Mouse (Mus musculus) Patski (cell line): ENCODE data around the gene Nrl. TPM values are rescaled to one million over a fixed set of nuclear protein-coding genes. Genes with fewer than 3 reads are reported as not detected.

Experiments
- ATAC-seq: fragments of 100-300 bp; one replicate; pipeline ENCODE4 v1.8.0; 2021
- CTCF ChIA-PET: fragments of 350-600 bp; sonication (Branson Sonifier 250); formaldehyde crosslinking; loops from one replicate; lab custom pipeline; 2022; ENCODE audit warnings: inconsistent platforms; lab: Charles Lee
- POLR2A ChIA-PET: fragments of 350-600 bp; sonication (Branson Sonifier 250); formaldehyde crosslinking; loops from one replicate; lab custom pipeline; 2022; ENCODE audit warnings: antibody characterized with exemption, inconsistent platforms; lab: Charles Lee
- DNase-seq: peaks from one replicate; pipeline ENCODE4 v3.0.0-alpha.2; 2011; ENCODE audit warnings: low read depth, low spot score
- H3K27me3 ChIP-seq: fragments of 371-371 bp; one replicate; pipeline ENCODE4 v1.5.1; 2021
- CTCF ChIP-seq: fragments of 100-300 bp; IDR thresholded peaks from one replicate; pipeline ENCODE4 v1.5.1; 2021
- in situ Hi-C: fragments of 300-500 bp; cut with MboI; formaldehyde crosslinking; loops from 3 replicates; pipeline ENCODE4 v1.11.1; 2018; ENCODE audit warnings: low pct_unique_long_range_greater_than_20kb, mixed read lengths
- polyA plus RNA-seq: library from polyadenylated mRNA; unstranded; gene quantifications from one replicate; pipeline ENCODE4 v1.2.3, GENCODE M21; 2021

The Nrl gene
- polyA plus RNA-seq, 1 experiment from 2014 or later: not detected

DNA sequence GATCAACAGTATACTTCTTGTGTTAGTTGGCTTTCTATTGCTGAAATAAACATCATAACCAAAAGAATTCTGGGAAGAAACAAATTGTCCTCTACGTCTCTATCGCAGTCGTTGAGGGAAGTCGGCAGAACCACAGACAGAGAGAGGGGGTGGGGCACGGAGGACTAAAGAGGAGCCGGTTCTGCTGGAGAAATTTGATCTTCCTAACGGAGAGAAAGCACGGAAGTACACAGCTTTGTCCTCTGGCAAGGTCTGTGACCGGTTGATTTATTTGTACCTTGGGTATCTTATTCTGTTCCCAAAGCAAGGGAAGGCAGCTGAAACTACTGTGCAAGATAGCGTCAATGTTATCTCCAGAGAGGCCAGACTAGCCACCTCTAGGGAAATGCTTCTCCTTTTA, 54.0 kb downstream of the Nrl start:
- POLR2A ChIA-PET: no interaction called here
- TF ChIP-seq CTCF: no peak
- in situ Hi-C loops: no loop called here
- CTCF ChIA-PET: no interaction called here
- ATAC-seq (no peak), DNase-seq (no peak)
- peaks cover 23% of the 10 kb centered on the region for H3K27me3 ChIP-seq

- DNase-seq: no peak
- no peak for TF ChIP-seq CTCF
- ChIA-PET CTCF (interaction anchor here (4.2 kb wide), 1 partner anchor 9 kb away, joined by 27 read pairs; the partner anchor contains the start of gene Dhrs4), POLR2A (no interaction called here)
- ATAC-seq: no peak
- peaks cover 23% of the 10 kb centered on the region for H3K27me3 ChIP-seq
- in situ Hi-C loops: no loop called here
These were observed 55.0 kb downstream of the Nrl start for GRCm38 (mm10) chr14:55469821-55470220.

- POLR2A ChIA-PET: interaction anchor here (1.0 kb wide), 1 partner anchor 9 kb away, joined by 3 read pairs; no protein-coding TSS in a partner anchor
- in situ Hi-C loops: no loop called here
- TF ChIP-seq CTCF: no peak
- DNase-seq (no peak), ATAC-seq (peak; percentile 69)
- peaks cover 23% of the 10 kb centered on the region for H3K27me3 ChIP-seq
- CTCF ChIA-PET: interaction anchor here (0.9 to 4.2 kb wide), 2 partner anchors 10 to 30 kb away, joined by 3 to 27 read pairs; partner anchors contain the start of gene Dhrs4
These were observed 55.7 kb downstream of the Nrl start for GRCm38 (mm10) chr14:55469041-55469440.

Other genes with a start within 250 kb of the Nrl start
- gene Dhrs4, start 46.2 kb downstream of the Nrl start, polyA plus RNA-seq: 71.3 TPM
- gene Carmil3, start 34.3 kb downstream of the Nrl start, polyA plus RNA-seq: 2.6 TPM
- gene Cpne6, start 14.5 kb downstream of the Nrl start, polyA plus RNA-seq: not detected
- gene Pck2, start 15.3 kb upstream of the Nrl start, polyA plus RNA-seq: 109 TPM
- gene Dcaf11, start 35.0 kb upstream of the Nrl start, polyA plus RNA-seq: 71.7 TPM
- 4.7 TPM for gene A730061H03Rik, start 35.4 kb upstream of the Nrl start, polyA plus RNA-seq
- gene Fitm1, start 50.6 kb upstream of the Nrl start, polyA plus RNA-seq: not detected
- 243 TPM for gene Psme1, start 53.1 kb upstream of the Nrl start, polyA plus RNA-seq
- gene Emc9, start 60.3 kb upstream of the Nrl start, polyA plus RNA-seq: 7.3 TPM
- 177 TPM for gene Psme2, start 66.1 kb upstream of the Nrl start, polyA plus RNA-seq
- 28.0 TPM for gene Rnf31, start 66.7 kb upstream of the Nrl start, polyA plus RNA-seq
- 24.2 TPM for gene Irf9, start 78.6 kb upstream of the Nrl start, polyA plus RNA-seq
- not detected for gene Rec8, start 93.1 kb upstream of the Nrl start, polyA plus RNA-seq
- 116 TPM for gene Ipo4, start 111.0 kb upstream of the Nrl start, polyA plus RNA-seq
- gene Gm49378, start 112.9 kb upstream of the Nrl start, polyA plus RNA-seq: 1.5 TPM
- gene Tm9sf1, start 118.8 kb upstream of the Nrl start, polyA plus RNA-seq: 109 TPM
- gene Tssk4, start 125.2 kb upstream of the Nrl start, polyA plus RNA-seq: 0.42 TPM
- gene Mdp1, start 135.5 kb upstream of the Nrl start, polyA plus RNA-seq: 29.7 TPM
- gene Gmpr2, start 147.0 kb upstream of the Nrl start, polyA plus RNA-seq: 35.9 TPM
- 325 TPM for gene Nedd8, start 147.1 kb upstream of the Nrl start, polyA plus RNA-seq
- 19.5 TPM for gene Tinf2, start 156.8 kb upstream of the Nrl start, polyA plus RNA-seq
- gene Tgm1, start 188.9 kb upstream of the Nrl start, polyA plus RNA-seq: 0.12 TPM
- 32.8 TPM for gene Rabggta, start 197.3 kb upstream of the Nrl start, polyA plus RNA-seq
- gene Dhrs1, start 220.7 kb upstream of the Nrl start, polyA plus RNA-seq: 87.3 TPM
- gene Nop9, start 220.7 kb upstream of the Nrl start, polyA plus RNA-seq: 25.5 TPM
- 1.9 TPM for gene Cideb, start 233.5 kb upstream of the Nrl start, polyA plus RNA-seq
- not detected for gene Ltb4r2, start 236.4 kb upstream of the Nrl start, polyA plus RNA-seq
- not detected for gene Ltb4r1, start 241.0 kb upstream of the Nrl start, polyA plus RNA-seq